16 mouse cellular contexts compared by ENCODE assay signal in the genomic region with DNA sequence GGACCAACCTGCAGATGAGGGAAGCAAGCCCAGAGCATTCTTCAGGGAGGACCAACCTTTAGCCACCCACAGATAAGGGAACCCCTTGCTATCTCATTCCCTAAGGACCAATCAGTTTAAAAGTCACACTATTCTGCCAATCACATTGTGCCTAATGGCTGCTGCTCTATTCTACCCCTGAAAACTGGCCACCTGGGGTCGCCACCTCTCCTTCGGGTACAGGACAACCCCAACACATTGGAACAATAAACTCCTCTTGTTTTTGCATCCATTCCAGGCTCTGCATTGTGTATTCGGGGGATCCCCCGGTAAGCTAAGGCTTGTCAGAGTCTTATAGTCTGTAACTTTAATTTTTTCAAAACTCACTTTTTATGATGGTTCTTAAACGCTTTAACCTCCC.
DNase-seq lines count a peak whose midpoint lies in the region; ATAC-seq and TF ChIP-seq lines count a peak whose summit lies in the region.
"Had no signal": no experiment of that assay in that cellular context is flagged by ENCODE, and none has a peak within 500 bp of the region (broad histone marks: within the 10 kb centered on the region; RNA-seq: fewer than 3 reads in every experiment).

No protein-coding gene starts in this region.

- no peak overlapping the region for H3K4me2 ChIP-seq in forebrain, embryonic 16.5 days (ENCODE audit: low read length)
- H3K4me2 ChIP-seq in forebrain, embryonic 11.5 days (ENCODE audit: low read depth, low read length, severe bottlenecking): no peak overlapping the region
- H3K4me2 ChIP-seq: embryonic facial prominence, embryonic 12.5 days; liver, embryonic 15.5 days; midbrain, embryonic 13.5 days had no signal

- H3K79me2 ChIP-seq in liver, adult 2 months (ENCODE audit: control insufficient read depth, insufficient read depth, low read length): no peaks in the 10 kb centered on the region

- H3K9ac ChIP-seq in forebrain, embryonic 16.5 days (replicated peaks; ENCODE audit: low read depth, low read length): no peak overlapping the region
- H3K9ac ChIP-seq in forebrain, embryonic 11.5 days (ENCODE audit: low read length): no peak overlapping the region
- H3K9ac ChIP-seq in liver, adult 2 months (ENCODE audit: low read depth, low read length): no peak overlapping the region
- H3K9ac ChIP-seq: embryonic facial prominence, embryonic 12.5 days; liver, embryonic 15.5 days; midbrain, embryonic 13.5 days had no signal

- no peaks in the 10 kb centered on the region for H3K27me3 ChIP-seq in forebrain, embryonic 16.5 days (replicated peaks; ENCODE audit: control insufficient read depth, insufficient read depth, low read length)
- H3K27me3 ChIP-seq in forebrain, embryonic 11.5 days (ENCODE audit: control insufficient read depth, insufficient read depth, low read length): no peaks in the 10 kb centered on the region
- no peaks in the 10 kb centered on the region for H3K27me3 ChIP-seq in liver, adult 2 months (ENCODE audit: control insufficient read depth, insufficient read depth, low read length)
- H3K27me3 ChIP-seq: liver, embryonic 15.5 days; midbrain, embryonic 13.5 days had no signal

- H3K27ac ChIP-seq in forebrain, embryonic 16.5 days (ENCODE audit: low read length): peak overlapping the region; percentile 53
- no peak overlapping the region for H3K27ac ChIP-seq in forebrain, embryonic 11.5 days (ENCODE audit: low read depth, low read length)
- H3K27ac ChIP-seq in liver, adult 2 months (replicated peaks; ENCODE audit: insufficient read depth, low read depth, low read length): no peak overlapping the region
- H3K27ac ChIP-seq: embryonic facial prominence, embryonic 12.5 days; hindbrain, embryonic 10.5 days; liver, embryonic 15.5 days; midbrain, embryonic 13.5 days had no signal

- ATAC-seq in forebrain, embryonic 16.5 days: no peak
- ATAC-seq in forebrain, embryonic 11.5 days (replicated peaks; ENCODE audit: low FRiP score): no peak
- ATAC-seq: intestine, embryonic 16.5 days; midbrain, embryonic 13.5 days had no signal

- H3K36me3 ChIP-seq in forebrain, embryonic 16.5 days (ENCODE audit: control insufficient read depth, insufficient read depth): no peaks in the 10 kb centered on the region
- H3K36me3 ChIP-seq in forebrain, embryonic 11.5 days (ENCODE audit: control insufficient read depth, insufficient read depth, low read length): no peaks in the 10 kb centered on the region
- H3K36me3 ChIP-seq in liver, adult 2 months (ENCODE audit: control insufficient read depth, insufficient read depth, low read length): no peaks in the 10 kb centered on the region
- H3K36me3 ChIP-seq: embryonic facial prominence, embryonic 12.5 days; hindbrain, embryonic 10.5 days; liver, embryonic 15.5 days; midbrain, embryonic 13.5 days had no signal

- TF ChIP-seq POLR2A in liver, adult 2 months (IDR thresholded peaks at IDR 0.05; ENCODE audit: extremely low read depth, insufficient read depth, low read length): no peak

- 82% methylated on average over 5 of the region's 5 CpGs for WGBS in forebrain, embryonic 16.5 days
- WGBS in forebrain, embryonic 11.5 days: 90% methylated on average over 5 of the region's 5 CpGs
- 83% methylated on average over 5 of the region's 5 CpGs for WGBS in liver, adult 2 months

- H3K4me3 ChIP-seq in forebrain, embryonic 16.5 days (replicated peaks; ENCODE audit: low read length): no peak overlapping the region
- H3K4me3 ChIP-seq in forebrain, embryonic 11.5 days (ENCODE audit: low read depth, low read length): no peak overlapping the region
- H3K4me3 ChIP-seq in liver, adult 2 months (ENCODE audit: insufficient read depth, low read depth, low read length): no peak overlapping the region
- H3K4me3 ChIP-seq: embryonic facial prominence, embryonic 12.5 days; hindbrain, embryonic 10.5 days; liver, embryonic 15.5 days; midbrain, embryonic 13.5 days had no signal

- no peak for DNase-seq in forebrain, embryonic 11.5 days (ENCODE audit: low spot score)
- no peak for DNase-seq in liver, adult 2 months (ENCODE audit: extremely low read depth, low read depth, low spot score)
- no peak for DNase-seq in liver
- DNase-seq in thymus, postnatal 25 days: peak; percentile 21
- no peak for DNase-seq in thymus, postnatal 0 days (ENCODE audit: low spot score)
- DNase-seq in ovary, postnatal 14 days (ENCODE audit: low spot score): no peak
- DNase-seq: cerebellum, adult 8-10 months; kidney, postnatal 10 days; left cerebral cortex, postnatal 4 days; right cerebral cortex, postnatal 4 days had no signal

- TF ChIP-seq CTCF in liver, adult 2 months (IDR thresholded peaks at IDR 0.05; ENCODE audit: low read depth, low read length): peak; percentile 15; the same call in 1 of the 2 replicates

- H3K4me1 ChIP-seq in forebrain, embryonic 16.5 days (replicated peaks; ENCODE audit: control insufficient read depth, insufficient read depth, low read length): peaks cover 14% of the 10 kb centered on the region
- H3K4me1 ChIP-seq in forebrain, embryonic 11.5 days (replicated peaks; ENCODE audit: control insufficient read depth, insufficient read depth, low read length): no peaks in the 10 kb centered on the region
- H3K4me1 ChIP-seq in liver, adult 2 months (ENCODE audit: control insufficient read depth, insufficient read depth, low read length): no peaks in the 10 kb centered on the region
- H3K4me1 ChIP-seq: embryonic facial prominence, embryonic 12.5 days; liver, embryonic 15.5 days had no signal

- H3K9me3 ChIP-seq in forebrain, embryonic 16.5 days (ENCODE audit: control insufficient read depth, low read length): no peaks in the 10 kb centered on the region
- H3K9me3 ChIP-seq in forebrain, embryonic 11.5 days (ENCODE audit: control insufficient read depth, low read length): no peaks in the 10 kb centered on the region
- H3K9me3 ChIP-seq: embryonic facial prominence, embryonic 12.5 days; hindbrain, embryonic 10.5 days; liver, embryonic 15.5 days; midbrain, embryonic 13.5 days had no signal
